ENCODE assay signal across 10 mouse cellular contexts in genomic region chr3:102735638-102736037, GRCm38 (mm10). TPM values are rescaled to one million over a fixed set of nuclear protein-coding genes. Genes with fewer than 3 reads are reported as not detected.
DNase-seq lines count a peak whose midpoint lies in the region; ATAC-seq and TF ChIP-seq lines count a peak whose summit lies in the region.
"Had no signal": no experiment of that assay in that cellular context is flagged by ENCODE, and none has a peak within 500 bp of the region (broad histone marks: within the 10 kb centered on the region; RNA-seq: fewer than 3 reads in every experiment).

No protein-coding gene starts in this region.

- H3K27me3 ChIP-seq in heart, embryonic 10.5 days (ENCODE audit: insufficient read depth, poor library complexity, severe bottlenecking) = no peaks in the 10 kb centered on the region
- no peaks in the 10 kb centered on the region for H3K27me3 ChIP-seq in heart, embryonic 16.5 days (ENCODE audit: control insufficient read depth, insufficient read depth, low read length)
- H3K27me3 ChIP-seq in liver, embryonic 16.5 days (ENCODE audit: control insufficient read depth, insufficient read depth, low read depth, low read length) = peaks cover 21% of the 10 kb centered on the region

- DNase-seq in heart, embryonic 10.5 days (ENCODE audit: low spot score) = no peak
- no peak for DNase-seq in heart, postnatal 10 days
- no peak for DNase-seq in ES-E14 (ENCODE audit: low read depth, low spot score)
- DNase-seq in spleen, adult 12 weeks (ENCODE audit: low spot score) = no peak
- DNase-seq in left cerebral cortex, adult 11 months (ENCODE audit: low spot score) = no peak
- no peak for DNase-seq in gastrocnemius, postnatal 14 days
- DNase-seq: cerebellum, adult 9-10 months had no signal

- WGBS in heart, embryonic 10.5 days = 48% methylated on average over 6 of the region's 6 CpGs
- 32% methylated on average over 6 of the region's 6 CpGs for WGBS in heart, embryonic 16.5 days
- 49% methylated on average over 6 of the region's 6 CpGs for WGBS in liver, embryonic 16.5 days (ENCODE audit: insufficient replicate concordance)

- no peaks in the 10 kb centered on the region for H3K36me3 ChIP-seq in heart, embryonic 10.5 days
- H3K36me3 ChIP-seq in ES-E14 (ENCODE audit: control insufficient read depth, insufficient read depth, low read length, poor library complexity, severe bottlenecking) = no peaks in the 10 kb centered on the region
- no peaks in the 10 kb centered on the region for H3K36me3 ChIP-seq in heart, embryonic 16.5 days (ENCODE audit: control insufficient read depth, insufficient read depth)
- no peaks in the 10 kb centered on the region for H3K36me3 ChIP-seq in liver, embryonic 16.5 days (ENCODE audit: control insufficient read depth, insufficient read depth)

- intact Hi-C loops in heart, postnatal 10 days (cut with DNase I) = loop anchor here (2.0 to 10.0 kb wide), 2 partner anchors 21 to 259 kb away; partner anchors contain the start of gene Sike1
- intact Hi-C loops in gastrocnemius, postnatal 14 days (cut with DNase I; ENCODE audit: low total_unique reads) = no loop called here

- no peak for ATAC-seq in heart, embryonic 16.5 days (replicated peaks; ENCODE audit: extremely low read depth, insufficient read depth, low FRiP score)
- ATAC-seq in liver, embryonic 16.5 days (ENCODE audit: low read depth) = no peak

- in situ Hi-C loops in ES-E14 (cut with MboI; ENCODE audit: low sequenced_read_pairs in 2 of 2, unreplicated experiment in 2 of 2) = no loop called here

- H3K4me3 ChIP-seq in heart, embryonic 10.5 days = peak overlapping the region; percentile 83
- peak overlapping the region; percentile 82 to 96; a peak in 3 of 4 replicates for H3K4me3 ChIP-seq in ES-E14 (ENCODE audit: insufficient read depth in 1 of 2, low read depth in 1 of 2, low read length in 2 of 2, poor library complexity in 1 of 2, severe bottlenecking in 1 of 2)
- peak overlapping the region; percentile 67 for H3K4me3 ChIP-seq in heart, embryonic 16.5 days (ENCODE audit: low read length)
- H3K4me3 ChIP-seq in liver, embryonic 16.5 days (ENCODE audit: low read depth, low read length) = peak overlapping the region; percentile 64

- no peaks in the 10 kb centered on the region for H3K9me3 ChIP-seq in heart, embryonic 10.5 days
- H3K9me3 ChIP-seq in ES-E14 (ENCODE audit: control insufficient read depth, insufficient read depth, low read depth, low read length) = no peaks in the 10 kb centered on the region
- no peaks in the 10 kb centered on the region for H3K9me3 ChIP-seq in heart, embryonic 16.5 days (replicated peaks; ENCODE audit: control insufficient read depth, low read length)
- no peaks in the 10 kb centered on the region for H3K9me3 ChIP-seq in liver, embryonic 16.5 days (replicated peaks; ENCODE audit: control insufficient read depth, low read length)

- H3K4me1 ChIP-seq in heart, embryonic 10.5 days = peaks cover 54% of the 10 kb centered on the region
- H3K4me1 ChIP-seq in ES-E14 (ENCODE audit: control insufficient read depth in 2 of 2, insufficient read depth in 2 of 2, low read length in 2 of 2, poor library complexity in 1 of 2) = no peaks in the 10 kb centered on the region
- H3K4me1 ChIP-seq in heart, embryonic 16.5 days (ENCODE audit: control insufficient read depth, insufficient read depth, low read length) = peaks cover 36% of the 10 kb centered on the region
- no peaks in the 10 kb centered on the region; the same call in 1 of the 2 replicates for H3K4me1 ChIP-seq in liver, embryonic 16.5 days (ENCODE audit: control insufficient read depth, low read depth, low read length)

- H3K9ac ChIP-seq in ES-E14 (ENCODE audit: insufficient read depth, low read depth, low read length, poor library complexity, severe bottlenecking) = no peak overlapping the region
- H3K9ac ChIP-seq in heart, embryonic 16.5 days (ENCODE audit: low read length) = peak overlapping the region; percentile 82
- H3K9ac ChIP-seq in liver, embryonic 16.5 days (ENCODE audit: low read depth, low read length) = no peak overlapping the region

- peak overlapping the region; percentile 96 for H3K27ac ChIP-seq in heart, embryonic 10.5 days
- H3K27ac ChIP-seq in ES-E14 (ENCODE audit: insufficient read depth, low read depth, low read length, poor library complexity, severe bottlenecking) = no peak overlapping the region
- 0 out of 2 replicates have a peak overlapping the region, but pooled peaks have one; percentile 19 for H3K27ac ChIP-seq in heart, embryonic 16.5 days (ENCODE audit: low read length)
- H3K27ac ChIP-seq in liver, embryonic 16.5 days (ENCODE audit: low read length) = no peak overlapping the region

- H3K4me2 ChIP-seq in heart, embryonic 16.5 days (ENCODE audit: low read depth, low read length) = peak overlapping the region; percentile 62
- H3K4me2 ChIP-seq in liver, embryonic 16.5 days (ENCODE audit: low read depth, low read length) = peak overlapping the region; percentile 79

TF ChIP-seq in ES-E14, 5 proteins besides CTCF, POLR2A, EP300 and RAD21:
- TF ChIP-seq ZC3H11A (IDR thresholded peaks at IDR 0.05; ENCODE audit: borderline replicate concordance, low read depth, low read length) (no peak), MAFK (IDR thresholded peaks at IDR 0.05; ENCODE audit: insufficient read depth, low read depth, low read length) (no peak), HCFC1 (IDR thresholded peaks at IDR 0.05; ENCODE audit: borderline replicate concordance, insufficient read depth, low read length) (no peak), CHD2 (IDR thresholded peaks at IDR 0.05; ENCODE audit: low read depth, low read length) (no peak), ZNF384 (IDR thresholded peaks at IDR 0.05; ENCODE audit: low read depth, low read length) (no peak)

RNA-seq across cellular contexts. Expression of gene Tspan2, which starts 1.3 kb away (rescaled TPM):
- 24.6 and 39.1 TPM in 2 replicates for polyA plus RNA-seq in heart, embryonic 10.5 days (2016; fragmentation: Nextera tagmentation; extraction: Ambion mirVana)
- total RNA-seq in heart, postnatal 10 days (2021) = 10 to 100 TPM; 30.9 to 31.9 TPM
- total RNA-seq in ES-E14 (2012; rRNA removed) = 13.6 and 23.2 TPM in 2 replicates
- polyA plus RNA-seq in heart, embryonic 16.5 days (2015; fragmentation: Nextera tagmentation; extraction: Ambion mirVana) = 27.8 and 27.9 TPM in 2 replicates
- polyA plus RNA-seq in liver, embryonic 16.5 days (2015; fragmentation: Nextera tagmentation; extraction: Ambion mirVana) = 2.1 and 2.5 TPM in 2 replicates
- total RNA-seq in gastrocnemius, postnatal 14 days (2021) = 10 to 100 TPM; 11.2 to 14.4 TPM

RNA-seq across cellular contexts. Expression of gene Tshb, which starts 46.9 kb away (rescaled TPM):
- 0.10 TPM in 2 replicates for polyA plus RNA-seq in heart, embryonic 10.5 days (2016; fragmentation: Nextera tagmentation; extraction: Ambion mirVana)
- not detected for total RNA-seq in heart, postnatal 10 days (2021)
- total RNA-seq in ES-E14 (2012; rRNA removed) = not detected in 2 replicates
- polyA plus RNA-seq in heart, embryonic 16.5 days (2015; fragmentation: Nextera tagmentation; extraction: Ambion mirVana) = 0.11 TPM in 1 of 2 replicates, not detected in the other
- polyA plus RNA-seq in liver, embryonic 16.5 days (2015; fragmentation: Nextera tagmentation; extraction: Ambion mirVana) = not detected in 2 replicates
- total RNA-seq in gastrocnemius, postnatal 14 days (2021) = not detected
- total RNA-seq: layer of hippocampus, postnatal 25 days had no signal

Comparison
In these comparisons a context has a peak if more than half of its experiments do, and no peak if none do; other contexts are left out.
1. H3K27ac ChIP-seq: peak in heart, embryonic 10.5 days (single experiment) and heart, embryonic 16.5 days (single experiment); none in ES-E14 (single experiment) and liver, embryonic 16.5 days (single experiment).
2. Peak in every context shown above with its lines, with median percentiles within 50 percentile points of each other: H3K4me3 ChIP-seq.